Mouse (Mus musculus) limb, embryonic 13.5 days (tissue): ENCODE measurements at regions not wholly inside any gene's neighbourhood (a gene's known extent, or its start where the extent isn't known, plus 50 kb on each side); places are given as distances from the start of the nearest gene placed in this dataset.
A peak's percentile ranks its signal among the peaks of the same experiment; 100 is the strongest.

Experiments
- ATAC-seq: fragments of 200-750 bp; cut with Nextera tagmentation; 2 replicates; pipeline ENCODE4 v1.8.0; 2017; ENCODE audit warnings: low read depth, moderate number of reproducible peaks, moderate TSS enrichment; ENCODE audit not compliant: low FRiP score
- H3K27ac ChIP-seq: fragments of 300-500 bp; sonication (generic); 2 replicates; pipeline ENCODE4 v1.5.1; 2015; ENCODE audit warnings: inconsistent platforms, mild to moderate bottlenecking, moderate library complexity
- H3K27me3 ChIP-seq: fragments of 300-500 bp; sonication (generic); 2 replicates; pipeline ENCODE4 v1.6.1; 2015; ENCODE audit warnings: mild to moderate bottlenecking, inconsistent platforms
- H3K36me3 ChIP-seq: fragments of 300-500 bp; sonication (generic); 2 replicates; pipeline ENCODE4 v1.6.1; 2015; ENCODE audit warnings: inconsistent platforms, mild to moderate bottlenecking, moderate library complexity
- H3K4me1 ChIP-seq: fragments of 300-500 bp; sonication (generic); 2 replicates; pipeline ENCODE4 v1.6.1; 2015; ENCODE audit warnings: inconsistent platforms
- H3K4me2 ChIP-seq: fragments of 300-500 bp; sonication (generic); replicated peaks from 2 replicates; pipeline ENCODE4 v1.6.1; 2015; ENCODE audit warnings: inconsistent platforms, mild to moderate bottlenecking, moderate library complexity
- H3K4me3 ChIP-seq: fragments of 300-500 bp; sonication (generic); 2 replicates; pipeline ENCODE4 v1.5.1; 2015; ENCODE audit warnings: moderate library complexity, mild to moderate bottlenecking, inconsistent platforms
- H3K9ac ChIP-seq: fragments of 300-500 bp; sonication (generic); 2 replicates; pipeline ENCODE4 v1.6.1; 2015; ENCODE audit warnings: mild to moderate bottlenecking, inconsistent platforms
- H3K9me3 ChIP-seq: fragments of 300-500 bp; sonication (generic); 2 replicates; pipeline ENCODE4 v1.6.1; 2016; ENCODE audit warnings: inconsistent platforms
- WGBS: fragments of 180-500 bp; shearing (Covaris S2); methylation state at CpG from one replicate; pipeline ENCODE4 v1.1.7; 2015; 5-methylcytosine and 5-hydroxymethylcytosine counted together

DNA sequence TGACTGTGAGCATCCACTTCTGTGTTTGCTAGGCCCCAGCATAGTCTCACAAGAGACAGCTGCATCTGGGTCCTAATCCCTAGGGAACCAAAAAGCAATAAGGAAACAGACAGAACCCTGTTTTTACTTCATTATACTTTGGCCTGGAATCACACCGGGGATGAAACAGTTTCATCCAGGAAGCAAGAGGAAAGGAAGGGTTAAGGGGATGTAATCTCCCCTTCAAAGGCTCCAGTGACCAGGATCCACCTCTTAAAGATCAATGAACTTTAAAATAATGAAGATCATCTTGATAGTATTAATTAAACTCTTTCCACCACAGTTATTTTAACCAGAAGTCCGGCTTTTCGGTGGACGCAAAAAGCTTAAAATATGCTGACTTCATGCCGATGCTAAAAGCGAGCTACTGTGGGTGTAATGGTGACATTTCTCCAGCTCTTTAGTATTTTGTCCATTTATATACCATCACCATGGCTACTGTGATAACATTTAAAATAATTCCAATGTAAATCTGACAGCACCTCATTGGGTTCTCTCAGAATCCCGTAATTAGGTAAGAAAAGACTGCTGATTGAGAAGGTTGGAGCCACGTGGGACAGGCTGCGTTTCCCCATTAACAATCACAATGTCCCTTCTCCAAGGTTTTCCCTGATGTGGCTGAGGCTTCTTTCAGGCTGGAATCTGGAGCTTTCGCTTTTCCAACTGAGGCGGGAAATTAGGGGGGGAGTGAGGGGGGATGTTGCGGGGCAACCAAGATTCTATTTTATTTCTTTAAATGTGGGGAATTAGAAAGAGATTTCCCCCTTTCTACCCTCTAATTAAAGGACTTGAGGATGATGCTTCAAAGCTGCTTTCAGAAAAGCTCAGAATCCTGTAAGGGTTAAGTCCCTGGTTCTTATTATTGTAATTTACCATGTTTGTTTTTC, 560.0 kb upstream of the Pdzrn3 start:
- H3K27ac ChIP-seq = no peak overlapping the region
- no peaks in the 10 kb centered on the region for H3K27me3 ChIP-seq
- H3K4me2 ChIP-seq = 0 out of 2 replicates have a peak overlapping the region, but pooled peaks have one; percentile 7
- 51% methylated on average over 12 of the region's 12 CpGs for WGBS
- no peak for ATAC-seq
- no peaks in the 10 kb centered on the region for H3K9me3 ChIP-seq
- no peaks in the 10 kb centered on the region for H3K36me3 ChIP-seq
- H3K4me1 ChIP-seq = no peaks in the 10 kb centered on the region
- H3K9ac ChIP-seq = no peak overlapping the region
- no peak overlapping the region for H3K4me3 ChIP-seq

DNA sequence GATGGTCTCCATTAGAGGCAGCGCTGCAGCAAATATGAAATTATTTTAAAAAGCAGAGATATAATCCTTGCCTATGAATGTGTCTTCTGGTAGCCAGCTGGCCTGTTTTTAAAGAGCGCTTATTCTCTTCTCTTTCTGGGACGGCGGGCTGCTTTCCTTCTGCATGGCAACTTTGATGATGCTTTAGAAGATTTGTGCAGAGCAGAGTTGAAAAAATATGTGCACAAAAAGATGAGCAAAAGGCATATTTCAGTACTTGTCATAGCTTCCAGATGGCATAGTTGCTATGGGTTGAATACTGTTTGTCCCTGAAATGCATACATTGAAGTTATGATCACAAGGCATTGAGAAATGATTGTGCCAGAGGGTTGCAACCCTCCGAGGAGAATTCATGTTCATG, 554.1 kb upstream of the Pdzrn3 start:
- Histone ChIP-seq H3K4me3 (no peak overlapping the region), H3K27me3 (no peaks in the 10 kb centered on the region), H3K4me2 (no peak overlapping the region), H3K27ac (no peak overlapping the region), H3K4me1 (no peaks in the 10 kb centered on the region), H3K36me3 (no peaks in the 10 kb centered on the region), H3K9me3 (no peaks in the 10 kb centered on the region), H3K9ac (no peak overlapping the region)
- ATAC-seq = no peak
- WGBS = 89% methylated on average over 5 of the region's 5 CpGs

DNA sequence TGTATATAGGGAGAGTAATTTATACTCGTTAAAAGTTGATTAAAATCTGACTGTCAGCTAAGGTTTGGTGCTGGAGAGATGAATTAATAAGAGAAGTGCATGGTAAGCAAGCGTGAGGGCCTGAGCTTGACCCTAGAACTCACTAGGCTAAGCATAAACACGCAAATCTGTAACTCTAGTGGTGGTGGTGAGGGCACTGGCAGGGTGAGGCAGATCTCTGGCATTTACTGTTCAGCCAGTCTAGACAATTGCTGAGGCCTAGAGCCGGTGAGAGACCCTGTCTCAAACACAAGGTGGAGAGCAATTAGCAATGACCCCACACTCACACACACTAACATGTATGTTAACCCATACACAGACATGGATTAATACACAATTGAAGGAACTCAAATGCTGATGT, 544.0 kb upstream of the Pdzrn3 start:
- ATAC-seq = no peak
- no peak overlapping the region for H3K4me2 ChIP-seq
- H3K4me3 ChIP-seq = no peak overlapping the region
- no peaks in the 10 kb centered on the region for H3K4me1 ChIP-seq
- H3K36me3 ChIP-seq = no peaks in the 10 kb centered on the region
- no peaks in the 10 kb centered on the region for H3K9me3 ChIP-seq
- H3K27me3 ChIP-seq = no peaks in the 10 kb centered on the region
- H3K27ac ChIP-seq = no peak overlapping the region
- no peak overlapping the region for H3K9ac ChIP-seq
- 83% methylated on average over 4 of the region's 4 CpGs for WGBS

DNA sequence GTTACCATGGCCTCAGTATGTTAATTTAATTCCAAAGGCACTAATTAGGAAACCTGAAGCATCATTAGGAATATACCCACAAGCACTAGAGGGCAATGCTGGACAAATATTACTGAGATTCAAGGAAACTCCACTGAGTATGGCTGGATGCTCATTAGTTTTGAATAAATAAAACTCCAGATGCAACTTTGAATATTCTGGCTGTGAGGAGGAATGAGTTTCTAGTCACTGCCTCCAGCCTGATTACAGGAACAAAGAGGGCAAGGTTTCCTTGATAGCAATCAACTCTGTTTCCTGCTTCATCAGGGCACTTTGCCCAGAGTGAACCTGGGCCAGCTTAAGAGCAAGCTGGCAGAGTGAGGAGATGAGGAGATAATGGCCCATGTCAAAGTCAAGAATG, 543.5 kb upstream of the Pdzrn3 start:
- Histone ChIP-seq H3K4me2 (no peak overlapping the region), H3K9ac (no peak overlapping the region), H3K4me3 (no peak overlapping the region), H3K9me3 (no peaks in the 10 kb centered on the region), H3K4me1 (no peaks in the 10 kb centered on the region), H3K27me3 (no peaks in the 10 kb centered on the region), H3K36me3 (no peaks in the 10 kb centered on the region), H3K27ac (no peak overlapping the region)
- ATAC-seq = no peak

DNA sequence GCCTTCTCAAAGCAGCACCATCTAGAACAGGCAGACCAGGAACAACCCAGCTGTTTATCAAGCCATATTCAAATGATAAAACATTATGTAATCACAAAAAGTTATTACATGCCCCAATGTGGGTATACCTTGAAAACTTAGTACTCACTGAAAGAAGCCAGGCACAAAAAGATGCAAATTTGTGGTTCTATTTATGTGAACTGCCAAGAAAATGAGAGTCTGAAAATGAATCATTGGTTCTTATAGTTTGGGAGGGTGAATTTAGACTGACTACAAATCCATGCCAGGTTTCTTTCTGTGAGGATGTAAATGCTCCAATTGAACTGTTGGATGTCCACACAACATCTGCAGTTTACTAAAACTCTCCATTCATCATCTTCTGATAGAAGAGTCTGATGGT, 541.2 kb upstream of the Pdzrn3 start:
- H3K9me3 ChIP-seq = no peaks in the 10 kb centered on the region
- no peak overlapping the region for H3K4me2 ChIP-seq
- ATAC-seq = no peak
- H3K27me3 ChIP-seq = no peaks in the 10 kb centered on the region
- H3K27ac ChIP-seq = no peak overlapping the region
- no peaks in the 10 kb centered on the region for H3K4me1 ChIP-seq
- no peak overlapping the region for H3K9ac ChIP-seq
- no peak overlapping the region for H3K4me3 ChIP-seq
- H3K36me3 ChIP-seq = no peaks in the 10 kb centered on the region

DNA sequence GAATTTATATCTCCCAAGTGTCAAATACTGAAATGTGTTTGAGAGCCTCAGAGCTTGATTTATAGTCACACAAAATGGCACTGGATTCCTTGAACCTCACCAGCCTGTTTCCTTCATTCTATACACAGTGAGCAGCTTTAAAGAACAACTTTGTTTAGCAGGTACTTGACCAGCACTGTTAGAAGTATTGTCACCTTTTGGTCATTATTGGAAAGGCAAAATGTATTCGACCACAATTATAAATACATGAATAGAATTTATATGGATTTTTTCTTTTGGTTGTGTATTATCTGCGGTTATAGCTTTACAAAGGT, 527.3 kb upstream of the Pdzrn3 start:
- WGBS = 88% methylated on average over 2 of the region's 2 CpGs
- no peak overlapping the region for H3K9ac ChIP-seq
- H3K27me3 ChIP-seq = 0 out of 2 replicates have a peak, but pooled peaks cover 3% of the 10 kb centered on the region
- H3K4me2 ChIP-seq = no peak overlapping the region
- no peak for ATAC-seq
- no peaks in the 10 kb centered on the region for H3K4me1 ChIP-seq
- H3K36me3 ChIP-seq = no peaks in the 10 kb centered on the region
- H3K27ac ChIP-seq = no peak overlapping the region
- H3K4me3 ChIP-seq = no peak overlapping the region
- no peaks in the 10 kb centered on the region for H3K9me3 ChIP-seq

DNA sequence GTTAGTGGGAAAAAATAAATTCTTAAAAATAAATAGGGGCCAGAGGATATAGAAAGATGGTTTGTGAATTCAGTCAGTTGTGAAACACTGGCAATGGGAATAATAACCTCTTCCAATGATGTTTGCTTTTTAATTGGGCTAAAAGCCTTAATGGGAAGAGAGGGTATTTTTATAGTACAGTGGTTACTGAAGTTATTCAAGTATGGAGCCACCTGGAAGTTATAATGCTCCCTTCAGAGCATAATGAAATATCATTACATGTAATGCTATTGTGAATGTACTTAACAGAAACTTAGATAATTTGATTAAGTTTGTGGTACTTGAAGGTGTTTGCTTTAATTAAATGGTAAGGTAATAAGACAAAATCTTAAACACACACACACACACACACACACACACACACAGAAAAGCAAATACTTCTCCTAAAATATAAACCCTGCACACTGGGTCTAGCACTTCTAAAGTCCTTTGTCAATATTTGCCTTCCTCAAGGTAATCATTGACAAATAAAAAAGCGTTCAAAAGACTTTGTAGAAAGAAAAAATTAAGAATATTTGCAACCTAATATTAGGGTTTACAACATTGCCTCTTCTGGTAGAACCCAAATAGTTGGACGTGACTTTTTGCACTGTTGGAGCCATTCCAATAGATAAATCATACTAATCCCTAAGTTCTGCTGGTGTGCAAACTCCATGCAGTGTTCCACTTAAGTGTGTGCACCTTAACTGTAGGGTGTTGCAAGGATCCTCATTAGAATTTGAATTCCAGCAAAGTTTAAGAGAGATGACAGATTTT, 526.7 kb upstream of the Pdzrn3 start:
- Histone ChIP-seq H3K27me3 (0 out of 2 replicates have a peak, but pooled peaks cover 3% of the 10 kb centered on the region), H3K4me3 (no peak overlapping the region), H3K27ac (no peak overlapping the region), H3K9me3 (no peaks in the 10 kb centered on the region), H3K9ac (no peak overlapping the region), H3K36me3 (no peaks in the 10 kb centered on the region), H3K4me2 (no peak overlapping the region), H3K4me1 (no peaks in the 10 kb centered on the region)
- ATAC-seq = no peak
- WGBS = 57% methylated on average over 2 of the region's 2 CpGs

DNA sequence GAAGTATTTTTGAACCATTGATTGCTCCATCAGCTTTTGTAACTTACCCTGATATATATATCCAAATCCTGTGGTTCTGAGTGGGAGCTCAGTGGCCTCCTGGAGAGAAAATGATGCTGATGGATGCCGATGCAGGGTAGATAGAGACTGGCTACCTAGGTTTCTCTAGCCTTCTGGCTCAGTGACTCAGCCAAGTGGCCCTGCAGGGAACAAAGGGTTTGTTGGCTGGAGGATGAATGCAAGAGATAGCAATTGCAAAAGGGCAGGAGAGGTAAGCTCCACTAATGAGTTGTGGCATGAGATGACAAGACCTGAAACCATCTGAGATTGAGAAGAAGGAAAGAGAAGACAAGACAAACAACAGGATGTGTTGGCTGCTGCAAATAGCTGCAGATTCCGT, 524.6 kb upstream of the Pdzrn3 start:
- no peak for ATAC-seq
- Histone ChIP-seq H3K4me3 (no peak overlapping the region), H3K4me2 (no peak overlapping the region), H3K9me3 (no peaks in the 10 kb centered on the region), H3K36me3 (no peaks in the 10 kb centered on the region), H3K27ac (no peak overlapping the region), H3K27me3 (0 out of 2 replicates have a peak, but pooled peaks cover 3% of the 10 kb centered on the region), H3K4me1 (no peaks in the 10 kb centered on the region), H3K9ac (no peak overlapping the region)
- 78% methylated on average over 2 of the region's 2 CpGs for WGBS

DNA sequence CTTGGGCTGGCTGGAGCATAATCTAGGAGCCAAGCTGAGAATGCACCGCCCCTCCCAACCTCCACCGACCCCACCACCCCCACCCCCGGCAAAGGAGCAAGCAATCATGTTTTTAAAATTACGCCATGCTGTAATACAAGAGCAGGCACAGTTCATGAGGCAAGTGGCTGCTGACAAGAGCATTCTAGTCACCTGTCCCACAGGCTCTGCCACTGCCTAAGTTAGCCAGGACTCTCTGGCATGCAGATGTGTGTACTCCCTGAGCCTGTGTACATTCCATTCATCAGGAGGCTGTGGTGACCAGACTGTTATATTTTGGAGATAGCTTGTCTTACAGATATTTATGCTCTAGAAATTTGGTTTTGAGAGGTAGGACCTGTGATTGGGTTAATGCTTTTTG, 520.8 kb upstream of the Pdzrn3 start:
- Histone ChIP-seq H3K9me3 (no peaks in the 10 kb centered on the region), H3K9ac (no peak overlapping the region), H3K4me1 (no peaks in the 10 kb centered on the region), H3K36me3 (no peaks in the 10 kb centered on the region), H3K4me3 (no peak overlapping the region), H3K27me3 (0 out of 2 replicates have a peak, but pooled peaks cover 3% of the 10 kb centered on the region), H3K4me2 (no peak overlapping the region), H3K27ac (no peak overlapping the region)
- 73% methylated on average over 4 of the region's 4 CpGs for WGBS
- no peak for ATAC-seq

DNA sequence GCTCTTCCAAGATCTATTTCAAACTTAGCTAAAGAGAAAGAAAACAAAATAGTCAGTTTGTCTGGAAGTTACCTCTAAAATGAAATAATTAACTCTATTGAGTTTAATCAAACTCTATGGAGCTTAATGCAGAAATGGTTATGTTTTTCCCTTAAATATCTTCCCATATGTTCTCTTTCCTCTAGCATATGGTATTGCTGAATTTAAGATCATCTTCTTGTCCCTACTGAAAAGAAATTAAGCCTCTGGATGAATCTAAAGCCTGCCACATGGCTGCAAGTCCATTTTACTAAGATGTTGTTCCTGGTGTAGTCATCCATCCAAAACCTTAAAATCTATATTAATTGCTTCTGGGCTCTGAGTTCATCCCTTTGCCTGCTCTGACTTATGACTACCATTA, 513.0 kb upstream of the Pdzrn3 start:
- Histone ChIP-seq H3K27ac (no peak overlapping the region), H3K36me3 (no peaks in the 10 kb centered on the region), H3K4me2 (no peak overlapping the region), H3K4me3 (no peak overlapping the region), H3K4me1 (no peaks in the 10 kb centered on the region), H3K27me3 (no peaks in the 10 kb centered on the region), H3K9me3 (no peaks in the 10 kb centered on the region), H3K9ac (no peak overlapping the region)
- ATAC-seq = no peak

DNA sequence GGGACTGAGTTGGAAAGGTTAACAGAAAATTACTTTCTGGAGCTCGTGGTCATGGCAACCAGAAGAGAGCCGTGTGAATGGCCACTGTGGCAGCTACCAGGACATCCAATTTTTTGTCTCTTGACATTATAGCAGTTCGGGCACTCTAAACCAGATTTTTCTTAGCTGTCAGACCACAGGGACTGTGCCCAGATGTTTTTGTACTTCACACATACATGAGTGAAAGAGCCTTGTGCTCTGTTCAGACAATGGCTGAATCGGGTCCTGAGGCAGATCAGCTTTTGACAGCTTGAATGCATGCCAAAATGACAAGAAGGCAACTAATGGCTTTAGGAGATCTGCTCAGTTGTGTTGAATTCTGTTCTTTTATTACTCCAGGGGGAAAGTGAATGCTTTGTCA, 505.2 kb upstream of the Pdzrn3 start:
- H3K27ac ChIP-seq = no peak overlapping the region
- no peaks in the 10 kb centered on the region for H3K9me3 ChIP-seq
- no peak overlapping the region for H3K9ac ChIP-seq
- ATAC-seq = peak; percentile 78
- no peaks in the 10 kb centered on the region for H3K27me3 ChIP-seq
- 51% methylated on average over 4 of the region's 4 CpGs for WGBS
- H3K4me2 ChIP-seq = no peak overlapping the region
- H3K36me3 ChIP-seq = no peaks in the 10 kb centered on the region
- H3K4me3 ChIP-seq = no peak overlapping the region
- peaks cover 6% of the 10 kb centered on the region; the same call in 1 of the 2 replicates for H3K4me1 ChIP-seq

DNA sequence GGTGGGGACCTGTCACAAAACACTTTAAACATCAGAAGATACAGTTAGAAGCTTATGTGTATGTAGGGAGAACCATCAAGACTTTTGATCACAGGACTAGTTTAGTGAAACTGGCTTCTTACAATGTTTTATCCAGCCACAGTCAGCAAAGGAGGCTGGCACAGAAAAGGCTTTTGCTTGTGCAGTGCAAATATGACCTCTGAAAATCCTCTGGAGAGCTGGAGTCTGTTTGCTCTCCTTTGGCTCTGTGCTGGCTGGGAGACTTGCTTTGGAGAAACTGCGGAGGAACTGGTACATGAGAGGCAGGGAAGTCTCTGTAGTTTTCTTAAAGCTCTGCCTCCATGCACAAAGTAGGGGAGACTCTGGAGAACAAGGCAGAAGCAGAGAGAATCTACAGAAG, 497.2 kb upstream of the Pdzrn3 start:
- H3K9ac ChIP-seq = no peak overlapping the region
- H3K4me1 ChIP-seq = 0 out of 2 replicates have a peak, but pooled peaks cover 9% of the 10 kb centered on the region
- ATAC-seq = no peak
- H3K9me3 ChIP-seq = no peaks in the 10 kb centered on the region
- WGBS = 77% methylated on average over 1 of the region's 1 CpGs
- no peaks in the 10 kb centered on the region for H3K27me3 ChIP-seq
- no peak overlapping the region for H3K27ac ChIP-seq
- H3K4me2 ChIP-seq = no peak overlapping the region
- no peaks in the 10 kb centered on the region for H3K36me3 ChIP-seq
- H3K4me3 ChIP-seq = no peak overlapping the region
